Mouse (Mus musculus) liver, embryonic 12.5 days (tissue): ENCODE data around the gene Sh3pxd2a. TPM values are rescaled to one million over a fixed set of nuclear protein-coding genes. Genes with fewer than 3 reads are reported as not detected.
A peak's percentile ranks its signal among the peaks of the same experiment; 100 is the strongest.

Experiments used
- ATAC-seq: fragments of 200-750 bp; cut with Nextera tagmentation; 2 replicates; pipeline ENCODE4 v1.8.0; 2017; ENCODE audit warnings: moderate number of reproducible peaks, mild to moderate bottlenecking, moderate library complexity
- H3K27ac ChIP-seq: fragments of 300-500 bp; sonication (generic); 2 replicates; pipeline ENCODE4 v1.5.1; 2016; ENCODE audit warnings: mild to moderate bottlenecking
- H3K27me3 ChIP-seq: fragments of 300-500 bp; sonication (generic); replicated peaks from 2 replicates; pipeline ENCODE4 v1.6.1; 2016; ENCODE audit warnings: mild to moderate bottlenecking, moderate library complexity
- H3K36me3 ChIP-seq: fragments of 300-500 bp; sonication (generic); 2 replicates; pipeline ENCODE4 v1.6.1; 2016; ENCODE audit warnings: mild to moderate bottlenecking, moderate library complexity
- H3K4me1 ChIP-seq: fragments of 300-500 bp; sonication (generic); 2 replicates; pipeline ENCODE4 v1.6.1; 2016
- H3K4me2 ChIP-seq: fragments of 300-500 bp; sonication (generic); 2 replicates; pipeline ENCODE4 v1.6.1; 2016; ENCODE audit warnings: mild to moderate bottlenecking, moderate library complexity
- H3K4me3 ChIP-seq: fragments of 300-500 bp; sonication (generic); 2 replicates; pipeline ENCODE4 v1.5.1; 2016; ENCODE audit warnings: mild to moderate bottlenecking, moderate library complexity
- H3K9ac ChIP-seq: fragments of 300-500 bp; sonication (generic); 2 replicates; pipeline ENCODE4 v1.6.1; 2016; ENCODE audit warnings: mild to moderate bottlenecking, moderate library complexity
- H3K9me3 ChIP-seq: fragments of 300-500 bp; sonication (generic); replicated peaks from 2 replicates; pipeline ENCODE4 v1.6.1; 2016; ENCODE audit warnings: mild to moderate bottlenecking, moderate library complexity
- WGBS: fragments of 180-500 bp; shearing (Covaris S2); methylation state at CpG from one replicate; pipeline ENCODE4 v1.1.7; 2016; ENCODE audit not compliant: insufficient replicate concordance; 5-methylcytosine and 5-hydroxymethylcytosine counted together
- polyA plus RNA-seq: library from polyadenylated mRNA; unstranded; fragments of >200 nt; fragmentation: Nextera tagmentation; extraction: Ambion mirVana; gene quantifications from 2 replicates; pipeline ENCODE4 v1.2.1, GENCODE M21; 2016

Sh3pxd2a gene
- polyA plus RNA-seq, 1 experiment from 2014 or later, result 1.1 TPM

DNA sequence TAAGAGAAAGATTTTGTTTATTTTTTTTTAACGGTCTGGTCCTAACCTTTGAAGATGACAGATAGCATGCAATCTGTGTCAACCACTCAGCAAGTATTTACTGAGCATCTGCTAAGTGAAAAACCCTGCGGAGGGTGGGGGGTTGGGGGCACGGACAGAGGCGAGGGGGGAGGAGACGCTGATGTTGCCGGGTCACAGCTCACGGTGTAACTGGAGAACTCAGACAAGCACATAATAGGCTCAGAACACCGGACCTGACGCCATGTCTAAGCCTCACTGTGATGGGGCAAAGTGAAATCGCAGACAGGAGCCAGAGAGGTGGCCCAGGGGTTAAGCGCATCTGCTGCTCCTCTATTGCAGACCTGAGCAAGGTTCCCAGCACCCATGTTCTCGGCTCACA is 19.7 kb downstream of the Sh3pxd2a start:
- Histone ChIP-seq H3K4me3 (no peak overlapping the region), H3K27me3 (no peaks in the 10 kb centered on the region), H3K27ac (no peak overlapping the region), H3K9ac (no peak overlapping the region), H3K36me3 (no peaks in the 10 kb centered on the region), H3K4me1 (peaks cover 79% of the 10 kb centered on the region), H3K4me2 (no peak overlapping the region), H3K9me3 (no peaks in the 10 kb centered on the region)
- ATAC-seq, result no peak
- 63% methylated on average over 12 of the region's 12 CpGs for WGBS

DNA sequence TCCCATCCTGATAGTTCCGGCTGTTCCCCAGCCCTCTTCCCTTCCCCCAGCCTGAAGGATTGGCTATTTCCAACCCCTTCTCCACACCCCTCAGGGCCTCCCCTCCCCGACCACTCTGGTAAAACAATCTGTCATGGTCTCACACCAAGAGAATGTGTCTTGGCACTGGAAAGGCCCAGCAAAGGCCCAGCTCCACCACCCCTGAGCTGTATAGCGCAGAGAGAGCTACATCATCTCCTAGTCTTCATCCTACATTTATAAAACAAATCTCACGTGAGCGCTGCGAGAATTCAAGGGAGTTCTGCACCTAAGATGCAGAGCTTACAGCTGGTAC is 21.9 kb downstream of the Sh3pxd2a start:
- H3K27ac ChIP-seq, result no peak overlapping the region
- WGBS, result 77% methylated on average over 6 of the region's 6 CpGs
- H3K9me3 ChIP-seq, result no peaks in the 10 kb centered on the region
- H3K4me2 ChIP-seq, result no peak overlapping the region
- no peak overlapping the region for H3K4me3 ChIP-seq
- no peak overlapping the region for H3K9ac ChIP-seq
- H3K4me1 ChIP-seq, result peaks cover 68% of the 10 kb centered on the region
- H3K36me3 ChIP-seq, result no peaks in the 10 kb centered on the region
- no peak for ATAC-seq
- no peaks in the 10 kb centered on the region; the same call in 1 of the 2 replicates for H3K27me3 ChIP-seq

DNA sequence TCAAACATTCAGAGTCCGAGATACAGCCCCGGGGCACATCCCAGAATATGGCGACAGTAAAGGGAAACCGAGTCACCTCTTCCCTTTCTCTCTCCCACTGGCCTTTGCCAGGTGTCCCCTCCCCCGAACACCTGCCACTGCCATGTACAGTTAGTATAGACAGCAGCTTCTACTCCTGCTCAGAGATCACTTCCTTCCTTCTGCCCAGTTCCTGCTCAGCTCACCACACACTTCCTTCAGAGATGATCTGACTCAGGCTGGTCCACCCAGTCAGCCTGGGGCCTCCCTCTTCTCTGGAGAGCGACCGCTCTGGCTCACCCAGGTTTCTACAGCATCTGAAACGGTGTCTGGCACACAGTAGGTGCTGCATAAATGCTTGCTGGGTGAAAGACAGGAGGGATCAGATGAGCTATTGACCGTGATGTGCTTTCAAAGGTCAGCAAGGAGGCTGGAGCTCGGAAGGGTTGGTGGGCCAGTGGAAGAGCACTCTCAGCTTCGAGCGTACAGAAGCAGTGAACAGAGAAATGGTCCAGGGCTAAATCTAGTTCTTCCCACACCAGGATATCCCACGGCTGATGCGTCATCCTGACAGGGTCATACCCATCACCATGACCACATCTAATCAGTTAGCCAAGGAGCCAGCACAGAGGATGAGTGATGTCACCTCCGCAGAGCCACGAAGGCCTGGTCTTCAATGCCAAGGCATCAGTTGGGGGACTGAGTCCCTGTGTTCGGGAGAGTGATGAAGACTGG is 22.5 kb downstream of the Sh3pxd2a start:
- Histone ChIP-seq H3K36me3 (no peaks in the 10 kb centered on the region), H3K9me3 (no peaks in the 10 kb centered on the region), H3K27me3 (no peaks in the 10 kb centered on the region; the same call in 1 of the 2 replicates), H3K4me2 (no peak overlapping the region), H3K4me1 (peaks cover 62% of the 10 kb centered on the region), H3K27ac (no peak overlapping the region), H3K9ac (no peak overlapping the region), H3K4me3 (no peak overlapping the region)
- 48% methylated on average over 17 of the region's 17 CpGs for WGBS
- 0 out of 2 replicates have a peak, but pooled peaks have one; percentile 20 for ATAC-seq

DNA sequence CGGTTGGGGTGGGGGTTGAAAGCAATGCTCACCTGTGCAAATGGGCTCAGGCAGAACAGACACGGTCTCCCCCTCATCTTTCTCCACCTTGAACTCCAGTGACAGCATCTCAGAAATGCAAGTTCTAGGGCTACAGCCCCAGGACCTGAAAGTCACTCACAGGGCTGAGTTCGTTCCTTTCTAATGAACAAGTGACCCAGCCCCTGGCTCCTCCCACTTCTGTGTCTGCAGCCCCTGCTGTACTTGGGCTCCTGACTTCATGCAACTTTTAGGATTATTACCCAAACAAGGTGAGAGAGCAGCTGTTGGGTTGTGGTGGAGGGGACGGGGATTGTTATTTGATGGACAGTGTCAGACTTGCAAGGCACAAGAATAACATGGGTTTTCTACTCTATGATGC is 23.2 kb downstream of the Sh3pxd2a start:
- Histone ChIP-seq H3K4me2 (no peak overlapping the region), H3K4me3 (no peak overlapping the region), H3K9me3 (no peaks in the 10 kb centered on the region), H3K9ac (no peak overlapping the region), H3K27me3 (no peaks in the 10 kb centered on the region; the same call in 1 of the 2 replicates), H3K36me3 (no peaks in the 10 kb centered on the region), H3K4me1 (peaks cover 56% of the 10 kb centered on the region), H3K27ac (no peak overlapping the region)
- WGBS, result 58% methylated on average over 4 of the region's 4 CpGs
- ATAC-seq, result no peak

DNA sequence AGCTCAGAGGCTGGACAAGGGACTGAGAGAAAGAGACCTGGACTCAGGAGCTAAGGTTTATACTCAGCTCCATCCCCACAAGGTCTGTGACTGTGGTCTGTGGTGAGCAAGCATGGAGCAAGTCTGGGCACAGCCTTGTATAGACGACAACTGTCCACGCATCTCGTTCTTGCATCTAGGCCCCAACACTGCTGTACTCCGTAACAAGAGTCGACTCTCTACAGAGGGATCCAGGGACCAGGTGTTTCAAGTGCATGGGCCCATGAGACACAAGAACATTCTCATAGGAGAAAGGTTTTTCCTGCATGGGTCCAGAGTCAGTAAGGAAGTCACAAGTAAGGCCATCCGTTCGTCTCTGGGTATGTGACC is 23.8 kb downstream of the Sh3pxd2a start:
- Histone ChIP-seq H3K27me3 (no peaks in the 10 kb centered on the region; the same call in 1 of the 2 replicates), H3K27ac (no peak overlapping the region)
- 78% methylated on average over 7 of the region's 7 CpGs for WGBS

DNA sequence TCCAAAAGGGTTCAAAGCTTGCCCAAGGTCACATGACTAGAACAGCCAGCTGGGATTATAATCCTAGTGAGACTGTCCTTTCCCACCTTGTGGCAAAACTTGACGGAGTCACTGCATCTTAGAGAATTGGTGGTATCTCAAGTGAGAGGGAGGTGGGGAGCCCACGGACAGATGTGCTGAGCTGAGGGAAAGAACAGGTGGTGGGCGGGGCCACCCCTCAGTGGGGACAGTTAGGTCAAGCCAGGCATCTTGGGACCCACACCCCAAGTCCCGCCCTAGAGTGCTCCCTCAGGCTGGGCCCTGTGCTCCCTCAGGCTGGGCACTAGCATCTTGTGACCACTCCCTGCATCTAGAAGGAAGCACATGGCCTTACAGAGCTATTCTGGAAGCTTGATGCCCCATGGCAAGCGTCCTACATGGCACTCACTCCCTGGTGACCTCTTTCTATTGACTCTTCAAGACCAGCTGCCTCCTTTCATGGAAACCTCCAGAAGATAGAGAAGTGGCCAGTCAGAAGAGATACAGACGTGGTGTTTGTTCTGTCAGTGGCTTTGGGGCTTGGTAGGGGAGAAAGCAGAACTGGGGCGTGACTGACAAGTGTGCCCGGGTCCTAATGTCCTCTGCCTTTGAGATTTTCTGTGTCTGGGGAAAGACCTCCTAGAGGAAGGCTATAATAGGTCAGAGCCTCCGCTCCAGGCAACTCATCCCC is 24.3 kb downstream of the Sh3pxd2a start:
- H3K4me3 ChIP-seq, result no peak overlapping the region
- H3K27ac ChIP-seq, result no peak overlapping the region
- ATAC-seq, result no peak
- H3K36me3 ChIP-seq, result 0 out of 2 replicates have a peak, but pooled peaks cover 5% of the 10 kb centered on the region
- no peak overlapping the region for H3K4me2 ChIP-seq
- H3K27me3 ChIP-seq, result no peaks in the 10 kb centered on the region; the same call in 1 of the 2 replicates
- no peaks in the 10 kb centered on the region for H3K9me3 ChIP-seq
- WGBS, result 59% methylated on average over 9 of the region's 9 CpGs
- H3K9ac ChIP-seq, result no peak overlapping the region
- H3K4me1 ChIP-seq, result peaks cover 49% of the 10 kb centered on the region

More for the DNA sequence above, 23.8 kb downstream of the Sh3pxd2a start:
- Histone ChIP-seq H3K36me3 (0 out of 2 replicates have a peak, but pooled peaks cover 1% of the 10 kb centered on the region), H3K9me3 (no peaks in the 10 kb centered on the region), H3K4me3 (no peak overlapping the region), H3K9ac (no peak overlapping the region), H3K4me2 (no peak overlapping the region), H3K4me1 (peaks cover 54% of the 10 kb centered on the region)
- ATAC-seq, result no peak

DNA sequence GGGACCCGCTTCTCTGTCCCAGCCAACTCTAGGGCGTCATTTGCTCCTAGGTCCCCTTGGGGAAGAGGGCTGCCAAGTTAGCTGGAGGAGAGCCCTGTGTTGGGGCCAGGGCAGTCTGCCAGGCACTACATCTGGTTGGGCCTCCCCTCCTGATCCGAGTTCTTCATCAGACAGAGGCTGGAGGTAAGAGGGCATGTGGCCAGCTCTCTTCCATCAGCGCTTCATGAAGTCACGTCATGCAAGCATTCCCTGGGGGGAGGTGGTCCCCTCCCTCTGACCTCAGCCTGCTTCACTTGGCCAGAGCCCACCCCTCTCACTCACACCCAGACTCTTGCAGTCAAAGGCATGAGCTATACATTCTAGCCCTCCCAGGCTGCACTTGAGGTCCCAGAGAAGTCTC is 25.8 kb downstream of the Sh3pxd2a start:
- WGBS, result 75% methylated on average over 5 of the region's 5 CpGs
- H3K4me2 ChIP-seq, result no peak overlapping the region

DNA sequence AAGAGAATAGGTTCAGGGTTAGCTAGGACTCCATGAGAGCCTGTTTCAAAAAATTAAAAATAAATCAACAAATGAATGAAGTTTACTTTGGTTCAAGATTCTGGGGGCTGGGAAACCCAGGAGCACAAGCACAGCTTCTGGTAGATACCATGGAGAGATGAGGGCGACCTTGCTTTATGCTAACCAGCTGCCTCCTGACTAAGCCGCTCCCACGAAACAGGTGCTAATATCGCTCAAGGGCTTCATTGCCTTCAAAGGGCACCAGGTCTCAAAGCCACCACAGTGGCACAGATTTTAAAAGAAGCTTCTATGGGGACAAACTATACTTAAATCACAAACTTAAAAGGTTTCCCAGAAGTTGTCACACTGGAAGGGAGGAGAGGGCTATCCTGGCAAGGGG is 27.2 kb downstream of the Sh3pxd2a start:
- Histone ChIP-seq H3K4me3 (no peak overlapping the region), H3K4me1 (peaks cover 60% of the 10 kb centered on the region), H3K27me3 (no peaks in the 10 kb centered on the region; the same call in 1 of the 2 replicates), H3K9me3 (no peaks in the 10 kb centered on the region), H3K4me2 (no peak overlapping the region), H3K36me3 (0 out of 2 replicates have a peak, but pooled peaks cover 5% of the 10 kb centered on the region), H3K27ac (no peak overlapping the region), H3K9ac (no peak overlapping the region)
- 84% methylated on average over 4 of the region's 4 CpGs for WGBS
- no peak for ATAC-seq

More for the DNA sequence above, 25.8 kb downstream of the Sh3pxd2a start:
- Histone ChIP-seq H3K9ac (no peak overlapping the region), H3K27me3 (no peaks in the 10 kb centered on the region; the same call in 1 of the 2 replicates), H3K27ac (no peak overlapping the region), H3K36me3 (0 out of 2 replicates have a peak, but pooled peaks cover 5% of the 10 kb centered on the region), H3K4me3 (no peak overlapping the region), H3K4me1 (peaks cover 50% of the 10 kb centered on the region), H3K9me3 (no peaks in the 10 kb centered on the region)
- no peak for ATAC-seq

DNA sequence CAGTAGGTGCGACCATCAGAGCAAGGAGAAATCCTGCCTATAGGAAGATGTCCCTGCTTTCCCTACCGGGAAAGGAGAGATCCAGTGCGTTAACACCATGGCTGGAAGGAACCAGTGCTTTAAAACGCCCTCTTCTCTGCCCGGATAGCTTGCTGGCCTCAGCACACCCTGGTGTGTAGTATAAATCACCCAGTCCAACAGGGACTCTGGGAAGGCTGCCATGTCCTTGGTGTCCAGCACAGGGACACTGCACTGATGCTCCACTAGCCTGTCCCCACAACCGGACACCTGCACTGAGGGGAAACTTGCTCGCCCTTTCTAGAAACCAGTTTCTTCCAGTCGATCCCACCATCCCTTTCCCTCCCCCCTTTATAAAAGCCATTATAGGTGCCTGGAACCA is 28.0 kb downstream of the Sh3pxd2a start:
- no peak for ATAC-seq
- Histone ChIP-seq H3K4me3 (no peak overlapping the region), H3K36me3 (0 out of 2 replicates have a peak, but pooled peaks cover 5% of the 10 kb centered on the region), H3K4me2 (no peak overlapping the region), H3K27me3 (no peaks in the 10 kb centered on the region; the same call in 1 of the 2 replicates), H3K9me3 (no peaks in the 10 kb centered on the region), H3K4me1 (peaks cover 60% of the 10 kb centered on the region), H3K27ac (no peak overlapping the region), H3K9ac (no peak overlapping the region)
- WGBS, result 84% methylated on average over 8 of the region's 8 CpGs

DNA sequence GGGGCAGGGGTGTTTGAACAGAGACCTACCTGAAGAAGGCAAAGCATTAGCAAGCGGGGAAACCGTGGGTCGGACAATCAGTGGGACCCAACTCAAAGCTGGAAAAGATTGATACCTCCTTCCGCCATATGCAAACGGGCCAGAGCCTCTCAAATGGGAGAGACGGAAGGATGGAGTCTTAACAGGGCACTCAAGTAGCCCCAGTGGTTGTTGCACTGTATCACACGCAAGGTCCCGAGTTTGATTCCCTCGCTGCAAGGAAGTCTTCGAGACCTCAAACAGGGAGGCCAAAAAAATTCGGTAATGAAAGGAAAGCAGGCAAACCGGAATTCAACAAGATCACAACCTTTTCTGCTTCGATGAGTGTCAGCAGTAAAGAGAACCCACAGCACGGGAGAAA is 29.5 kb downstream of the Sh3pxd2a start:
- Histone ChIP-seq H3K27ac (no peak overlapping the region), H3K4me1 (peaks cover 61% of the 10 kb centered on the region), H3K36me3 (0 out of 2 replicates have a peak, but pooled peaks cover 5% of the 10 kb centered on the region), H3K9ac (no peak overlapping the region), H3K4me3 (no peak overlapping the region), H3K27me3 (no peaks in the 10 kb centered on the region; the same call in 1 of the 2 replicates), H3K4me2 (no peak overlapping the region), H3K9me3 (no peaks in the 10 kb centered on the region)
- no peak for ATAC-seq
- WGBS, result 91% methylated on average over 14 of the region's 14 CpGs

DNA sequence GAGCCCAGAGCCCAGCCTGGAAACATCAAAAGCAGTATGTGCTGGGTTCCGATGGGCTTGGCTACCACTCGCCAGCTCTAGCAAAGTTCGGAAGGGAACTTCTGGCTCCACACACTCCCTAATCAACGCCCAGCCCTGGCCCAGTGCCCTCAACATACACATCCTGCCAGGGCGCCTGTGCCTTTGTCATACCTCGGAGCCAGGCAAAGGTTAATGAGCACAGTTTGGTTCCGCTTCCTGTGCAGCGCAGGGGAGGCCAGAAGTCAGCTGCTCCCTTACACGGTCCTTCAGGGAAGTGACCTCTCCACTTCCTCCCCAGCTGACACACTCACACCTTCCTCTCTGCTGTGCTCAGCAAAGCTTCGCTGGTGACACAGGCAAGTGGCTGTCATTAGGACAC is 31.9 kb downstream of the Sh3pxd2a start:
- Histone ChIP-seq H3K27me3 (no peaks in the 10 kb centered on the region; the same call in 1 of the 2 replicates), H3K4me2 (peak overlapping the region; percentile 64), H3K9me3 (no peaks in the 10 kb centered on the region), H3K9ac (peak overlapping the region; percentile 69), H3K4me3 (no peak overlapping the region), H3K36me3 (0 out of 2 replicates have a peak, but pooled peaks cover 5% of the 10 kb centered on the region), H3K27ac (peak overlapping the region; percentile 97), H3K4me1 (peaks cover 72% of the 10 kb centered on the region)
- WGBS, result 41% methylated on average over 10 of the region's 10 CpGs
- no peak; the same call in 1 of the 2 replicates for ATAC-seq
